Mouse (Mus musculus) left cerebral cortex, adult 2 months (tissue): ENCODE measurements around the gene Zc3h7a. TPM values are rescaled to one million over a fixed set of nuclear protein-coding genes. Genes with fewer than 3 reads are reported as not detected.
"Not testable (repeated sequence)": the region's sequence is repeated elsewhere in the genome, so short reads cannot be mapped to it uniquely, and the experiment has no call there.

Source experiments
- DNase-seq, 2 experiments: peaks; one replicate each; pipeline ENCODE4 v3.0.0; 2021 to 2022; ENCODE audit warnings: low spot score in 2 of 2, mixed read lengths in 1 of 2; ENCODE audit errors: extremely low spot score in 1 of 2
- H3K27ac ChIP-seq: fragments of 200-600 bp; 2 replicates; pipeline ENCODE4 v1.8.1; 2022
- H3K4me3 ChIP-seq: fragments of 200-600 bp; 2 replicates; pipeline ENCODE4 v1.8.1; 2022
- CTCF ChIP-seq: fragments of 200-600 bp; IDR thresholded peaks from 2 replicates; pipeline ENCODE4 v1.8.1; 2022; ENCODE audit warnings: antibody characterized with exemption, mild to moderate bottlenecking, moderate library complexity
- intact Hi-C: fragments of 180-260 bp; cut with DNase I; formaldehyde crosslinking; loops from one replicate; pipeline ENCODE4 v1.15.1; 2025
- total RNA-seq, 2 experiments: library from RNA; stranded (reverse); gene quantifications; 2 replicates each; pipeline ENCODE4 v1.2.3; 2021

Zc3h7a gene
- total RNA-seq, 2 experiments from 2014 or later: 68.5 to 76.4 TPM

- H3K4me3 ChIP-seq: no peak overlapping the region
- no peak overlapping the region for H3K27ac ChIP-seq
- no peak for DNase-seq
- no peak for TF ChIP-seq CTCF
- intact Hi-C loops: loop anchor here (10.0 kb wide), 1 partner anchor 303 kb away; no protein-coding TSS in a partner anchor
These were observed 1.2 kb upstream of the Zc3h7a start for GRCm38 (mm10) chr16:11177404-11177803.

GRCm38 (mm10) chr16:11176884-11177244 is 671 bp upstream of the Zc3h7a start:
- intact Hi-C loops: loop anchor here (1.0 to 10.0 kb wide), 2 partner anchors 26 to 302 kb away; partner anchors contain the start of gene Rsl1d1
- Histone ChIP-seq H3K27ac (peak overlapping the region; percentile 93), H3K4me3 (peak overlapping the region; percentile 88)
- TF ChIP-seq CTCF: no peak
- no peak for DNase-seq

GRCm38 (mm10) chr16:11175489-11176207 is 545 bp downstream of the Zc3h7a start:
- Histone ChIP-seq H3K4me3 (peak overlapping the region; percentile 88), H3K27ac (peak overlapping the region; percentile 93)
- intact Hi-C loops: loop anchor here (1.0 to 10.0 kb wide), 2 partner anchors 28 to 301 kb away; partner anchors contain the start of gene Rsl1d1

GRCm38 (mm10) chr16:11175100-11175488 is 1.1 kb downstream of the Zc3h7a start:
- Histone ChIP-seq H3K4me3 (peak overlapping the region; percentile 88), H3K27ac (peak overlapping the region; percentile 93; the same call in 1 of the 2 replicates)
- no peak for TF ChIP-seq CTCF
- no peak for DNase-seq
- intact Hi-C loops: loop anchor here (10.0 kb wide), 1 partner anchor 300 kb away; no protein-coding TSS in a partner anchor

More at GRCm38 (mm10) chr16:11175489-11176207, 545 bp downstream of the Zc3h7a start:
- TF ChIP-seq CTCF: no peak
- peak in 1 of 2 experiments; percentile 65 for DNase-seq

GRCm38 (mm10) chr16:11174671-11175081 is 1.5 kb downstream of the Zc3h7a start:
- Histone ChIP-seq H3K4me3 (peak overlapping the region; percentile 88), H3K27ac (no peak overlapping the region; the same call in 1 of the 2 replicates)
- TF ChIP-seq CTCF: peak; percentile 63
- peak; percentile 19 to 22 for DNase-seq
- intact Hi-C loops: loop anchor here (10.0 kb wide), 1 partner anchor 300 kb away; no protein-coding TSS in a partner anchor

- Histone ChIP-seq H3K27ac (no peak overlapping the region), H3K4me3 (no peak overlapping the region)
- intact Hi-C loops: loop anchor here (10.0 kb wide), 1 partner anchor 297 kb away; no protein-coding TSS in a partner anchor
- no peak for TF ChIP-seq CTCF
- no peak for DNase-seq
These were observed 4.5 kb downstream of the Zc3h7a start for GRCm38 (mm10) chr16:11171679-11172078.

GRCm38 (mm10) chr16:11166431-11166830 is 9.8 kb downstream of the Zc3h7a start:
- Histone ChIP-seq H3K27ac (no peak overlapping the region; the same call in 1 of the 2 replicates), H3K4me3 (no peak overlapping the region)
- no peak for DNase-seq
- no peak for TF ChIP-seq CTCF
- intact Hi-C loops: no loop called here

GRCm38 (mm10) chr16:11164695-11165255 is 11.4 kb downstream of the Zc3h7a start:
- DNase-seq: no peak
- no peak for TF ChIP-seq CTCF
- intact Hi-C loops: no loop called here
- Histone ChIP-seq H3K4me3 (no peak overlapping the region), H3K27ac (no peak overlapping the region)

- DNase-seq, H3K27ac ChIP-seq, intact Hi-C loops, H3K4me3 ChIP-seq: not testable (repeated sequence)
These were observed 18.5 kb downstream of the Zc3h7a start for GRCm38 (mm10) chr16:11157721-11158120.

GRCm38 (mm10) chr16:11154500-11154899 is 21.7 kb downstream of the Zc3h7a start:
- H3K27ac ChIP-seq: no peak overlapping the region
- peak; percentile 24 for TF ChIP-seq CTCF
- intact Hi-C loops: no loop called here
- no peak for DNase-seq
- no peak overlapping the region for H3K4me3 ChIP-seq

- H3K4me3 ChIP-seq, intact Hi-C loops, H3K27ac ChIP-seq: not testable (repeated sequence)
- peak; percentile 100 for DNase-seq
These were observed 32.3 kb downstream of the Zc3h7a start for GRCm38 (mm10) chr16:11143706-11144483.
